Mouse (Mus musculus) kidney, embryonic 16.5 days (tissue): Measurements from ENCODE around the gene Mtmr12. TPM values are rescaled to one million over a fixed set of nuclear protein-coding genes. Genes with fewer than 3 reads are reported as not detected.

Experiments used
- ATAC-seq: fragments of 200-750 bp; cut with Nextera tagmentation; 2 replicates; pipeline ENCODE4 v1.8.0; 2017; ENCODE audit warnings: moderate TSS enrichment; ENCODE audit not compliant: low FRiP score, low TSS enrichment
- H3K27ac ChIP-seq: fragments of 300-500 bp; sonication (generic); 2 replicates; pipeline ENCODE4 v1.5.1; 2014; ENCODE audit warnings: low read length
- H3K27me3 ChIP-seq: fragments of 300-500 bp; sonication (generic); 2 replicates; pipeline ENCODE4 v1.6.1; 2014; ENCODE audit warnings: low read length, control low read depth, mixed read lengths; ENCODE audit not compliant: insufficient read depth
- H3K36me3 ChIP-seq: fragments of 300-500 bp; sonication (generic); 2 replicates; pipeline ENCODE4 v1.6.1; 2014; ENCODE audit warnings: low read length, control low read depth, mixed read lengths; ENCODE audit not compliant: insufficient read depth
- H3K4me1 ChIP-seq: fragments of 300-500 bp; sonication (generic); 2 replicates; pipeline ENCODE4 v1.6.1; 2014; ENCODE audit warnings: low read length, control low read depth, mixed read lengths; ENCODE audit not compliant: insufficient read depth
- H3K4me2 ChIP-seq: fragments of 300-500 bp; sonication (generic); replicated peaks from 2 replicates; pipeline ENCODE4 v1.6.1; 2014; ENCODE audit warnings: low read depth, low read length
- H3K4me3 ChIP-seq: fragments of 300-500 bp; sonication (generic); 2 replicates; pipeline ENCODE4 v1.5.1; 2014; ENCODE audit warnings: mild to moderate bottlenecking, low read length
- H3K9ac ChIP-seq: fragments of 300-500 bp; sonication (generic); replicated peaks from 2 replicates; pipeline ENCODE4 v1.6.1; 2014; ENCODE audit warnings: low read length
- H3K9me3 ChIP-seq: fragments of 300-500 bp; sonication (generic); 2 replicates; pipeline ENCODE4 v1.6.1; 2016; ENCODE audit warnings: low read length, control low read depth
- WGBS: fragments of 180-500 bp; shearing (Covaris S2); extraction: QIAGEN DNeasy Blood & Tissue Kit; methylation state at CpG from one replicate; pipeline ENCODE4 v1.1.7; 2014; 5-methylcytosine and 5-hydroxymethylcytosine counted together
- polyA plus RNA-seq: library from polyadenylated mRNA; unstranded; fragments of >200 nt; fragmentation: Nextera tagmentation; extraction: Ambion mirVana; gene quantifications from 2 replicates; pipeline ENCODE4 v1.2.1, GENCODE M21; 2015

The Mtmr12 gene
- polyA plus RNA-seq, 1 experiment from 2014 or later = 22.5 TPM

DNA sequence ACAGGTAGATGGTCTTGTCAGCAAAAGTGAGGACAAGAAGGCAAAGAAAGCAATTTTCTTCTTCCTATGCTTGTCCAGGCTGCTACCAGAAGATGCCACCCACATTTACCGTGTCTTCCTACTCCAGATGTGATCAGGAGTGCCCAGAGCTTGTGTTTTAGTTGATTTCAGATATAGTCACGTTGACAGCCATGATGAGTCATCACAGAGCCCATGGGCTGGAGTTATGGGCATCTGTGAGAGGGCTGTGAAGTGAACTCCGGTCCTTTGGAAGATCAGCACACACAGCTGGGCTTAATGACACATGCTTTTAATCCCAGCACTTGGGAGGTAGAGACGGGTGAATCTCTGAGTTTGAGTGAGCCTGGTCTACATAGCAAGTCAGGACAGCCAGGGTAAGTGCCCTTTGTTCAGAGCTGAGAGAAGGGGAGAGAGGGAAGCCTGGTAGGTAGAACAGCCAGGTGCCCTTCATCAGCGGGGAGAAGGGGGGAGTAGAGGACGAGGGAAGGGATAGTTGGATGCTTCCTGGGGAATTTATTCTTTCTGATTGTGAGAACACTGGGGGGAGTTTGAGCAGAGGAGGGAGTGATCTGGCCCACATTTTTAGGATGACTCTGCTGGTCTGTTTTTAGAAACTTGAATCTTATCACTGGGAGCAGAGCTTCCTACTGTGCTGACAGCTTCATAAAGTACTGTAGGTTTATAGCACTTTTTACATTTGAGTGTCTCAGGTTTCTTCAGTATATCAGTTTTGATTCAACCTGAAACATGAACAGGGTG lies 40.9 kb downstream of the Mtmr12 start:
- WGBS = 56% methylated on average over 6 of the region's 6 CpGs
- Histone ChIP-seq H3K4me2 (no peak overlapping the region), H3K9me3 (no peaks in the 10 kb centered on the region), H3K27me3 (no peaks in the 10 kb centered on the region), H3K27ac (no peak overlapping the region), H3K4me3 (no peak overlapping the region), H3K36me3 (peaks cover 14% of the 10 kb centered on the region), H3K9ac (no peak overlapping the region), H3K4me1 (peaks cover 2% of the 10 kb centered on the region; the same call in 1 of the 2 replicates)
- ATAC-seq = 0 out of 2 replicates have a peak, but pooled peaks have one; percentile 9

GRCm38 (mm10) chr15:12246360-12247158 lies 41.7 kb downstream of the Mtmr12 start:
- H3K27ac ChIP-seq = no peak overlapping the region
- no peak overlapping the region for H3K9ac ChIP-seq
- H3K4me1 ChIP-seq = peaks cover 2% of the 10 kb centered on the region; the same call in 1 of the 2 replicates
- H3K36me3 ChIP-seq = peaks cover 18% of the 10 kb centered on the region
- no peak for ATAC-seq
- H3K27me3 ChIP-seq = no peaks in the 10 kb centered on the region
- no peak overlapping the region for H3K4me2 ChIP-seq
- WGBS = 70% methylated on average over 11 of the region's 11 CpGs
- no peaks in the 10 kb centered on the region for H3K9me3 ChIP-seq
- H3K4me3 ChIP-seq = no peak overlapping the region

- H3K4me2 ChIP-seq = no peak overlapping the region
- H3K9ac ChIP-seq = no peak overlapping the region
- H3K36me3 ChIP-seq = peaks cover 24% of the 10 kb centered on the region
- no peaks in the 10 kb centered on the region for H3K9me3 ChIP-seq
- H3K4me3 ChIP-seq = no peak overlapping the region
- no peak for ATAC-seq
- H3K27me3 ChIP-seq = no peaks in the 10 kb centered on the region
- peaks cover 2% of the 10 kb centered on the region; the same call in 1 of the 2 replicates for H3K4me1 ChIP-seq
- H3K27ac ChIP-seq = no peak overlapping the region
- 81% methylated on average over 4 of the region's 4 CpGs for WGBS
Observed at GRCm38 (mm10) chr15:12247159-12247603, 42.4 kb downstream of the Mtmr12 start.

- Histone ChIP-seq H3K27ac (no peak overlapping the region), H3K36me3 (peaks cover 30% of the 10 kb centered on the region), H3K9me3 (no peaks in the 10 kb centered on the region), H3K9ac (no peak overlapping the region), H3K27me3 (no peaks in the 10 kb centered on the region), H3K4me1 (peaks cover 2% of the 10 kb centered on the region; the same call in 1 of the 2 replicates), H3K4me2 (no peak overlapping the region), H3K4me3 (no peak overlapping the region)
- WGBS = 63% methylated on average over 4 of the region's 4 CpGs
- no peak for ATAC-seq
Observed at GRCm38 (mm10) chr15:12248279-12248678, 43.5 kb downstream of the Mtmr12 start.

GRCm38 (mm10) chr15:12250350-12250749 lies 45.5 kb downstream of the Mtmr12 start:
- Histone ChIP-seq H3K4me3 (no peak overlapping the region), H3K36me3 (peaks cover 31% of the 10 kb centered on the region), H3K9me3 (no peaks in the 10 kb centered on the region), H3K27ac (no peak overlapping the region), H3K27me3 (no peaks in the 10 kb centered on the region), H3K9ac (no peak overlapping the region), H3K4me1 (peaks cover 2% of the 10 kb centered on the region; the same call in 1 of the 2 replicates), H3K4me2 (no peak overlapping the region)
- no peak for ATAC-seq
- WGBS = 85% methylated on average over 5 of the region's 5 CpGs

DNA sequence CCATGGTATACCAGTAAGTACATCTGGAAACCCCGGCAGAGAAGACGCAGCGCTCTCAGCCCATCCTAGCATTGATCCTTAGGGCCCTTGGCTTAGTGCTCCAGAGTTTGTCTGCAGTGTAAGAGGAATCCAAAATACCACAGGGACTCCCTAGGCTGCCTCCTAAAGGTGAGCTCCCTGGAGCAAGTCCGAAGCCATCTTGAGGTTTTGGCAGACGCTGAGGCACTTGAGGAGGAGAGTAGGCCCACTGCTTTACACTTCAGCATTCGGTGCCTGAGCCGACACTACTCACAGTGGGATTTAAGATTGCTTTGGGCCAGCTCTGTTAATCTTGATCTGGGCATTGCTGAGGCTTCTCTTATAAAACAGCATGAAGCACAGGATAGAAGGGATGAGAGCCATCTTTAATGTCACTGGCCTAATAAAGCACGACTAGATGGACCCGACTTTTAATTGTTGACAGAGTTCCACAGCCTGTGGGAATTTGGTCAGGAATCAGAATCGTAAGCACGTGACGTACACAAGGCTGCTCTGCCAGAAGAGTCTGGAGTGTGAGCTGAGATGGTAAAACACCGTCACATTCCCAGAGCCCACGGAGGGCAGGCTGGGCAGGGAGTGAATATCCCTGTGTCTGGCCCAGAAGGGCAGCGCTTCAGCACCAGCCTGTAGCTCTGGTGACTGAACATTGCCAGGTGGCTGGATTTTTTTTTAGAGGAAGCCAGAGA lies 46.8 kb downstream of the Mtmr12 start:
- Histone ChIP-seq H3K27me3 (no peaks in the 10 kb centered on the region), H3K27ac (no peak overlapping the region), H3K9ac (no peak overlapping the region), H3K4me1 (no peaks in the 10 kb centered on the region), H3K4me3 (no peak overlapping the region), H3K9me3 (no peaks in the 10 kb centered on the region), H3K36me3 (peaks cover 32% of the 10 kb centered on the region), H3K4me2 (no peak overlapping the region)
- ATAC-seq = no peak
- 90% methylated on average over 15 of the region's 15 CpGs for WGBS

- no peaks in the 10 kb centered on the region for H3K9me3 ChIP-seq
- no peak overlapping the region for H3K4me2 ChIP-seq
- no peak overlapping the region for H3K9ac ChIP-seq
- no peak overlapping the region for H3K27ac ChIP-seq
- WGBS = 96% methylated on average over 2 of the region's 2 CpGs
- H3K4me1 ChIP-seq = no peaks in the 10 kb centered on the region
- H3K27me3 ChIP-seq = no peaks in the 10 kb centered on the region
- H3K4me3 ChIP-seq = no peak overlapping the region
- peaks cover 35% of the 10 kb centered on the region for H3K36me3 ChIP-seq
- no peak for ATAC-seq
Observed at GRCm38 (mm10) chr15:12252141-12252489, 47.3 kb downstream of the Mtmr12 start.

DNA sequence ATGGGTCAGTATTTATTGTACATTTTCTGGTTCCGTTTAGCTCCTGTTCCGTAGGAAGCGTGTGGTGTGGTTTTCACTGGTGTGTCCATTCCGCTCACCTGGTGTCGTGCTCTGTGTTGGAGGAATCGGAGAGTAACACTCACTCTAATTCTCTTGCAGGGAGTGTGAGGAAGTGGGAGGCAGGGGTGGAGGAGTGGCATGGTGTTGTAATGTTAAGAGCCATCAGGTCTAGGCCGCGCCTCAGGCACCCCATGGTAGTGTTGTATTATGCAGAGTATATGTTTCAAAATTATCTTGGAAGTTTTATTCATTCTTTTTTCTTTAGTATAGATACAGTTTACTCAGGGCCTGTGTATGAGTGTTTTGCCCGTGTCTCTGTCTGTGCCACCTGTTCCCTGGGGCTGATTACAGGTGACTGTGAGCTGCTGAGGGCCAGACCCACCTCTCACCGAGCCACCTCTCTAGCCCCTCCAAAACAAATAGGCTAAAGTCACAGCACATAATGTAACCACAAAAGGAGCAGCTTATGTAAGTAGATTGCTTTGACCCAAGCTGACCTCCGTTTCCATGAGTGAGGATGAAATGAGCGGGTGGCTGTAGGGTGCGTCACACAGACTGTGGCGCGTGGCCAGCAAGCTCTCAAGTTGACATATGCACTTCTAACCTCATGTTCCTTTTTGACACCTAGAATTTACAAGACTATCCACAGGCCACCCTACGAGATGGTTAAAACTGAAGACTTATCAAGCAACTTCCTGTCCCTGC lies 53.1 kb downstream of the Mtmr12 start:
- H3K4me1 ChIP-seq = no peaks in the 10 kb centered on the region
- no peaks in the 10 kb centered on the region for H3K27me3 ChIP-seq
- no peak overlapping the region for H3K9ac ChIP-seq
- H3K9me3 ChIP-seq = no peaks in the 10 kb centered on the region
- H3K4me3 ChIP-seq = no peak overlapping the region
- no peak for ATAC-seq
- peaks cover 47% of the 10 kb centered on the region for H3K36me3 ChIP-seq
- no peak overlapping the region for H3K4me2 ChIP-seq
- WGBS = 88% methylated on average over 16 of the region's 16 CpGs
- H3K27ac ChIP-seq = no peak overlapping the region

GRCm38 (mm10) chr15:12263056-12263455 lies 58.2 kb downstream of the Mtmr12 start:
- Histone ChIP-seq H3K4me1 (no peaks in the 10 kb centered on the region), H3K4me2 (no peak overlapping the region), H3K36me3 (peaks cover 65% of the 10 kb centered on the region), H3K27me3 (no peaks in the 10 kb centered on the region), H3K9ac (no peak overlapping the region), H3K4me3 (no peak overlapping the region), H3K9me3 (no peaks in the 10 kb centered on the region), H3K27ac (no peak overlapping the region)
- no peak for ATAC-seq
- WGBS = 46% methylated on average over 3 of the region's 3 CpGs
